Mouse (Mus musculus): ENCODE data around the gene Sox2.

- no peak for TF ChIP-seq POLR2A (IDR thresholded peaks at IDR 0.05; ENCODE audit: control insufficient read depth, low read depth, low read length)
- no peak for TF ChIP-seq CTCF (IDR thresholded peaks at IDR 0.05; ENCODE audit: control insufficient read depth, insufficient read depth, insufficient replicate concordance, low read depth, low read length)
These were observed 3.2 kb downstream of the Sox2 start for GRCm38 (mm10) chr3:34653235-34653976.
